Mouse (Mus musculus): Measurements from ENCODE around the gene Icosl. TPM values are rescaled to one million over a fixed set of nuclear protein-coding genes. Genes with fewer than 3 reads are reported as not detected.
"Not testable (repeated sequence)": the region's sequence is repeated elsewhere in the genome, so short reads cannot be mapped to it uniquely, and the experiment has no call there.

Icosl gene
- total RNA-seq (2014; rRNA removed) (0.55 and 0.81 TPM in 2 replicates), polyA plus RNA-seq (2012; rRNA removed) (0.32 and 0.95 TPM in 2 replicates)

- Histone ChIP-seq H3K9ac (ENCODE audit: low read depth, low read length) (peak within 1 kb of the TSS; percentile 72), H3K79me2 (ENCODE audit: control insufficient read depth, insufficient read depth, low read length) (no peaks in the 10 kb centered on the region), H3K4me1 (ENCODE audit: control insufficient read depth, insufficient read depth, low read length) (peaks cover 3% of the 10 kb centered on the region; the same call in 1 of the 2 replicates), H3K27ac (replicated peaks; ENCODE audit: insufficient read depth, low read depth, low read length) (no peak within 1 kb of the TSS), H3K27me3 (ENCODE audit: control insufficient read depth, insufficient read depth, low read length) (no peaks in the 10 kb centered on the region), H3K4me3 (ENCODE audit: insufficient read depth, low read depth, low read length) (peak within 1 kb of the TSS; percentile 83), H3K36me3 (ENCODE audit: control insufficient read depth, insufficient read depth, low read length) (no peaks in the 10 kb centered on the region)
- under 1% methylated on average over 65 of the region's 66 CpGs for WGBS
- DNase-seq (ENCODE audit: extremely low read depth, low read depth, low spot score): peak; percentile 55
- TF ChIP-seq CTCF (IDR thresholded peaks at IDR 0.05; ENCODE audit: low read depth, low read length): peak; percentile 68
- no peak for TF ChIP-seq POLR2A (IDR thresholded peaks at IDR 0.05; ENCODE audit: extremely low read depth, insufficient read depth, low read length)
Measured at GRCm38 (mm10) chr10:78069101-78070011, at the start of gene Icosl. Gene Icosl, plus strand, starts transcription at chr10:78069302.

- H3K27ac ChIP-seq (replicated peaks; ENCODE audit: insufficient read depth, low read depth, low read length); H3K4me3 ChIP-seq (ENCODE audit: insufficient read depth, low read depth, low read length); H3K27me3 ChIP-seq (ENCODE audit: control insufficient read depth, insufficient read depth, low read length); H3K4me1 ChIP-seq (ENCODE audit: control insufficient read depth, insufficient read depth, low read length); H3K79me2 ChIP-seq (ENCODE audit: control insufficient read depth, insufficient read depth, low read length); H3K36me3 ChIP-seq (ENCODE audit: control insufficient read depth, insufficient read depth, low read length); DNase-seq (ENCODE audit: extremely low read depth, low read depth, low spot score); H3K9ac ChIP-seq (ENCODE audit: low read depth, low read length): not testable (repeated sequence)
- 98% methylated on average over 7 of the region's 11 CpGs for WGBS
Measured at GRCm38 (mm10) chr10:78019984-78020383, 49.1 kb upstream of the Icosl start.

- not testable (repeated sequence) for H3K36me3 ChIP-seq (ENCODE audit: control insufficient read depth, insufficient read depth, low read length); H3K79me2 ChIP-seq (ENCODE audit: control insufficient read depth, insufficient read depth, low read length); H3K9ac ChIP-seq (ENCODE audit: low read depth, low read length); H3K27me3 ChIP-seq (ENCODE audit: control insufficient read depth, insufficient read depth, low read length); H3K4me1 ChIP-seq (ENCODE audit: control insufficient read depth, insufficient read depth, low read length); H3K27ac ChIP-seq (replicated peaks; ENCODE audit: insufficient read depth, low read depth, low read length); H3K4me3 ChIP-seq (ENCODE audit: insufficient read depth, low read depth, low read length)
- peak; percentile 25 for DNase-seq (ENCODE audit: extremely low read depth, low read depth, low spot score)
- 62% methylated on average over 6 of the region's 8 CpGs for WGBS
Measured at GRCm38 (mm10) chr10:78025453-78025852, 43.6 kb upstream of the Icosl start.

DNA sequence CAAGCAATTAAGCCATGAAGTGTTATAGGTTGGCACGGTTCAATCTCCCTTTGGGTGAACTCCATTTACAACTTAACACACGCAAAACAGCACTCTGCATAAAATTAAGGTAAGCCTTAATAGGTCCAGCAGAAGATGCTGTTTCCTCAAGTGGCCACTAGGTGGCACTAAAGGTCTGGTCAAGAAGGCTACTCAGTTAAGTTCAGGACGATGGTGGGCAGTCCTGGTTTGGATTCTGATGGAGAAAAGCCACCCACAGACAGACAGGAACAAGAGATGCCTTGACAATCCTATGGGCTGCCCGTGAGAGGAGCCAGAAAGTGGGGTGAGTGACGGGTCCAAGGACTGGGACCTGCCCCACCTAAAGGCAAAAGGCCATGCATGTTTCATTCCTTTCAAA, 41.0 kb upstream of the Icosl start:
- Histone ChIP-seq H3K9ac (ENCODE audit: low read depth, low read length) (no peak overlapping the region), H3K4me3 (ENCODE audit: insufficient read depth, low read depth, low read length) (no peak overlapping the region), H3K36me3 (ENCODE audit: control insufficient read depth, insufficient read depth, low read length) (no peaks in the 10 kb centered on the region), H3K79me2 (ENCODE audit: control insufficient read depth, insufficient read depth, low read length) (no peaks in the 10 kb centered on the region), H3K27me3 (ENCODE audit: control insufficient read depth, insufficient read depth, low read length) (no peaks in the 10 kb centered on the region), H3K4me1 (ENCODE audit: control insufficient read depth, insufficient read depth, low read length) (no peaks in the 10 kb centered on the region), H3K27ac (replicated peaks; ENCODE audit: insufficient read depth, low read depth, low read length) (no peak overlapping the region)
- DNase-seq (ENCODE audit: extremely low read depth, low read depth, low spot score): peak; percentile 65
- WGBS: 4% methylated on average over 5 of the region's 5 CpGs
- TF ChIP-seq POLR2A (IDR thresholded peaks at IDR 0.05; ENCODE audit: extremely low read depth, insufficient read depth, low read length): no peak
- peak; percentile 60 for TF ChIP-seq CTCF (IDR thresholded peaks at IDR 0.05; ENCODE audit: low read depth, low read length)

DNA sequence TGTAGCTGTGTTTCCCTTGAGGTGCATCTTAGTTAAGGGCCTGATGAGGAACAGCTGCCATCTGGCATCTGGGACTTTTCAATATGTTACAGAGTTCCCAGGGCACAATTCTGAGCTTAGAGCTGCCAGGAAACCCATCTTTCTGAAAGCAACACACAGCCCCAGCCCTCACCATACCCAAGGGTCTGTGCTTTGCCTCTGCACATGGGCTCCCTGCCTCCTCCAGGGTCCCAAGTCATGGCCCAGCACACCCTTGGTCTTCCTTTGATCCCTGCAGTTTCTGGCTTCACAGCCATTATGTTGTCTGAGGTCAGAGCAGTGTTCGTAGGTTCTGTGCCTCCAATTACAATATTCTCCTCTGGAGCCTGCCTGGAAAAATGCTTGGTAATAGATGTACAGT, 40.0 kb upstream of the Icosl start:
- no peak overlapping the region for H3K4me3 ChIP-seq (ENCODE audit: insufficient read depth, low read depth, low read length)
- no peaks in the 10 kb centered on the region for H3K27me3 ChIP-seq (ENCODE audit: control insufficient read depth, insufficient read depth, low read length)
- H3K9ac ChIP-seq (ENCODE audit: low read depth, low read length): no peak overlapping the region
- H3K27ac ChIP-seq (replicated peaks; ENCODE audit: insufficient read depth, low read depth, low read length): no peak overlapping the region
- no peaks in the 10 kb centered on the region for H3K4me1 ChIP-seq (ENCODE audit: control insufficient read depth, insufficient read depth, low read length)
- WGBS: 92% methylated on average over 1 of the region's 1 CpGs
- no peaks in the 10 kb centered on the region for H3K36me3 ChIP-seq (ENCODE audit: control insufficient read depth, insufficient read depth, low read length)
- DNase-seq (ENCODE audit: extremely low read depth, low read depth, low spot score): no peak
- no peaks in the 10 kb centered on the region for H3K79me2 ChIP-seq (ENCODE audit: control insufficient read depth, insufficient read depth, low read length)
- TF ChIP-seq POLR2A (IDR thresholded peaks at IDR 0.05; ENCODE audit: extremely low read depth, insufficient read depth, low read length): no peak

DNA sequence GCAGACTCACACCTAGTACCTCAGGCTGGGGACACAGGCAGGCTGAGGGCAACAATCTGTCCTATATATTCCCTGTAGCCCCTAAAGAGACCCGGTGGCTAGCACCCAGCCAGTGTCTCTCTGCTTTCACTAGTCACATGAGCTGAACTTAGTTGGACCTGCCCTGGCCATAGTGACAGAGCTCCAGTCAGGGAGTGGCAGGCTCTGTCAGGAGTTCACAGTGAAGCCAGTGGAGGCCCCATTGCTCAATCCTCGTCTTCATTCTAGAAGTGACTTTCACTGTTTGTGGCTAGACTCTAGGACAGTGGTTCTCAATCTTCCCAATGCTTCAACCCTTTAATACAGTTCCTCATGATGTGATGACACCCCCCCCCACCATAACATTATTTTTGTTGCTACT, 37.1 kb upstream of the Icosl start:
- DNase-seq (ENCODE audit: extremely low read depth, low read depth, low spot score): no peak
- WGBS: 47% methylated on average over 2 of the region's 2 CpGs
- no peaks in the 10 kb centered on the region for H3K27me3 ChIP-seq (ENCODE audit: control insufficient read depth, insufficient read depth, low read length)
- H3K27ac ChIP-seq (replicated peaks; ENCODE audit: insufficient read depth, low read depth, low read length): no peak overlapping the region
- no peaks in the 10 kb centered on the region for H3K36me3 ChIP-seq (ENCODE audit: control insufficient read depth, insufficient read depth, low read length)
- no peaks in the 10 kb centered on the region for H3K79me2 ChIP-seq (ENCODE audit: control insufficient read depth, insufficient read depth, low read length)
- no peak for TF ChIP-seq CTCF (IDR thresholded peaks at IDR 0.05; ENCODE audit: low read depth, low read length)
- no peak for TF ChIP-seq POLR2A (IDR thresholded peaks at IDR 0.05; ENCODE audit: extremely low read depth, insufficient read depth, low read length)
- no peak overlapping the region for H3K9ac ChIP-seq (ENCODE audit: low read depth, low read length)
- no peaks in the 10 kb centered on the region for H3K4me1 ChIP-seq (ENCODE audit: control insufficient read depth, insufficient read depth, low read length)
- H3K4me3 ChIP-seq (ENCODE audit: insufficient read depth, low read depth, low read length): no peak overlapping the region

Measured in liver, adult 2 months (tissue).